ENCODE assay signal across 22 mouse cellular contexts in the genomic region with DNA sequence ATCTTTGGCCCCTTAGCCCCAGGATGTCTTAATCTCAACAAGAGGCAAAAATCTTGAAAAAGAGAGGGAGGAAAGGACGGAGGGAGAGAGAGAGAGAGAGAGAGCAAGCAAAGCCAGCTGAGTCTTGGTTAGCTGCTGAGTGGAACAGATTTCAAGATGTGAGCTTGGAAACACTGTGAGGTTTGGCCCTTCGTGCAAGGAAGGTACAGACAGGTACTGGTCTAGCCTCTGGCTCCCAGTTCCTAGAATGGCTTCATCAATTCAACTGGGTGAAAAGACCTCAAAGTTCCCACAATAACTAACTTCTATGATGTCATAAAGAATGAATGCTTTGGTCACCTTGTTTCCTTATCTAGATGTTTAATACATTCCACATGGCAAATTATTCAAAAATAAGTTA. TPM values are rescaled to one million over a fixed set of nuclear protein-coding genes. Genes with fewer than 3 reads are reported as not detected.
"Had no signal": no experiment of that assay in that cellular context is flagged by ENCODE, and none has a peak within 500 bp of the region (broad histone marks: within the 10 kb centered on the region; RNA-seq: fewer than 3 reads in every experiment).

No protein-coding gene starts in this region.

- H3K4me2 ChIP-seq: liver, embryonic 15.5 days; lung, embryonic 15.5 days; midbrain, embryonic 13.5 days; midbrain, embryonic 15.5 days; neural tube, embryonic 13.5 days; neural tube, embryonic 15.5 days had no signal

- H3K36me3 ChIP-seq: liver, embryonic 15.5 days; midbrain, embryonic 15.5 days; neural tube, embryonic 15.5 days had no signal

- H3K4me3 ChIP-seq: liver, embryonic 15.5 days; lung, embryonic 15.5 days; megakaryocyte, embryonic 14.5 days; midbrain, embryonic 13.5 days; midbrain, embryonic 15.5 days; neural tube, embryonic 13.5 days; neural tube, embryonic 15.5 days had no signal

- H3K9me3 ChIP-seq: liver, embryonic 15.5 days; lung, embryonic 15.5 days; megakaryocyte, embryonic 14.5 days; midbrain, embryonic 13.5 days; midbrain, embryonic 15.5 days; neural tube, embryonic 13.5 days; neural tube, embryonic 15.5 days had no signal

- DNase-seq: liver, postnatal 0 days; lung, adult 2 months; lung, postnatal 14 days; lung, postnatal 36 days; retina, postnatal 1 day; right cerebral cortex, adult 18-20 months; right cerebral cortex, postnatal 25 days; right cerebral cortex, postnatal 4 days; spleen, adult 18-20 months; thymus, adult 18-20 months; thymus, postnatal 14 days; thymus, postnatal 36 days had no signal

- H3K27ac ChIP-seq: liver, embryonic 15.5 days; lung, embryonic 15.5 days; macrophage; midbrain, embryonic 13.5 days; midbrain, embryonic 15.5 days; neural tube, embryonic 13.5 days; neural tube, embryonic 15.5 days had no signal

- H3K27me3 ChIP-seq: lung, embryonic 15.5 days; megakaryocyte, embryonic 14.5 days; midbrain, embryonic 13.5 days; midbrain, embryonic 15.5 days; neural tube, embryonic 13.5 days; neural tube, embryonic 15.5 days had no signal

- ATAC-seq: liver, postnatal 0 days; lung, postnatal 0 days; midbrain, embryonic 13.5 days; midbrain, embryonic 15.5 days had no signal

- H3K9ac ChIP-seq: liver, embryonic 15.5 days; liver, postnatal 0 days; lung, embryonic 15.5 days; midbrain, embryonic 13.5 days; midbrain, embryonic 15.5 days; neural tube, embryonic 13.5 days; neural tube, embryonic 15.5 days had no signal

RNA-seq across cellular contexts. Expression of a gene that starts 3.1 kb away (rescaled TPM):
- total RNA-seq: monocyte, adult 5-6 weeks had no signal
